Mouse (Mus musculus) intestine, embryonic 16.5 days (tissue): ENCODE measurements at regions not wholly inside any gene's neighbourhood (a gene's known extent, or its start where the extent isn't known, plus 50 kb on each side); places are given as distances from the start of the nearest gene placed in this dataset.

Experiments
- ATAC-seq: fragments of 200-750 bp; cut with Nextera tagmentation; 2 replicates; pipeline ENCODE4 v1.8.0; 2017; ENCODE audit warnings: moderate TSS enrichment, moderate library complexity
- H3K27ac ChIP-seq: fragments of 300-500 bp; sonication (generic); 2 replicates; pipeline ENCODE4 v1.5.1; 2014; ENCODE audit warnings: mild to moderate bottlenecking, low read length
- H3K27me3 ChIP-seq: fragments of 300-500 bp; sonication (generic); replicated peaks from 2 replicates; pipeline ENCODE4 v1.6.1; 2014; ENCODE audit warnings: low read length, control low read depth, mixed read lengths; ENCODE audit not compliant: control insufficient read depth, insufficient read depth
- H3K36me3 ChIP-seq: fragments of 300-500 bp; sonication (generic); 2 replicates; pipeline ENCODE4 v1.6.1; 2014; ENCODE audit warnings: low read length, control low read depth; ENCODE audit not compliant: control insufficient read depth, insufficient read depth
- H3K4me1 ChIP-seq: fragments of 300-500 bp; sonication (generic); 2 replicates; pipeline ENCODE4 v1.6.1; 2014; ENCODE audit warnings: low read length, control low read depth, mixed read lengths; ENCODE audit not compliant: control insufficient read depth, insufficient read depth
- H3K4me2 ChIP-seq: fragments of 300-500 bp; sonication (generic); 2 replicates; pipeline ENCODE4 v1.6.1; 2014; ENCODE audit warnings: low read depth, low read length, control low read depth
- H3K4me3 ChIP-seq: fragments of 300-500 bp; sonication (generic); 2 replicates; pipeline ENCODE4 v1.5.1; 2014; ENCODE audit warnings: mild to moderate bottlenecking, low read length
- H3K9ac ChIP-seq: fragments of 300-500 bp; sonication (generic); 2 replicates; pipeline ENCODE4 v1.6.1; 2014; ENCODE audit warnings: low read depth, low read length
- H3K9me3 ChIP-seq: fragments of 300-500 bp; sonication (generic); 2 replicates; pipeline ENCODE4 v1.6.1; 2016; ENCODE audit warnings: low read length, control low read depth; ENCODE audit not compliant: control insufficient read depth
- WGBS: fragments of 180-500 bp; shearing (Covaris S2); extraction: QIAGEN DNeasy Blood & Tissue Kit; methylation state at CpG from one replicate; pipeline ENCODE4 v1.1.7; 2014; 5-methylcytosine and 5-hydroxymethylcytosine counted together

DNA sequence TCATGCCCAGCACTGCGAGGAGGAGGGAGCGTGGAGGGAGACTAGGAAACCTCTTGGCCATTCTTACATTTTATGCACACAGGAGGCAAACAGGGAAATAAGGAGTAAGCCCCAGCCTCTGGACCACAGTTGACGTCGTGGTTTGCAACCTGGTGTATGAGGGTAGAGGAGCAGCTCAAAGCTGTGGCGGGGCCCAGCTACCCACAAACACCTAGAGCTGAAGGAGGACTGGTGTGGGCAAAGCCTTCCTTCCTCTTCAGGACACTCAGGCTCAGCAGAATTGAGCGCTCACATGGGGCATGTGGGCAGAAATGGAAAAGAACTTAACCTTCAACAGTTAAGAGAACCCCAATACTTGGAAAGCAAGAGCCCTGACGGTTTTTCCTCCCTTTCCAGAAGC, 113.2 kb upstream of the Klf14 start:
- Histone ChIP-seq H3K9ac (no peak overlapping the region), H3K4me2 (no peak overlapping the region), H3K27me3 (no peaks in the 10 kb centered on the region), H3K27ac (no peak overlapping the region), H3K4me1 (peaks cover 22% of the 10 kb centered on the region), H3K36me3 (no peaks in the 10 kb centered on the region), H3K9me3 (no peaks in the 10 kb centered on the region), H3K4me3 (no peak overlapping the region)
- ATAC-seq = no peak
- 90% methylated on average over 7 of the region's 7 CpGs for WGBS

- no peaks in the 10 kb centered on the region for H3K9me3 ChIP-seq
- H3K9ac ChIP-seq = no peak overlapping the region
- H3K4me3 ChIP-seq = no peak overlapping the region
- H3K36me3 ChIP-seq = no peaks in the 10 kb centered on the region
- 31% methylated on average over 5 of the region's 5 CpGs for WGBS
- H3K4me1 ChIP-seq = peaks cover 26% of the 10 kb centered on the region
- no peak overlapping the region for H3K4me2 ChIP-seq
- no peak overlapping the region for H3K27ac ChIP-seq
- no peaks in the 10 kb centered on the region for H3K27me3 ChIP-seq
- ATAC-seq = no peak
These were observed 113.7 kb upstream of the Klf14 start for GRCm38 (mm10) chr6:31072559-31072958.

GRCm38 (mm10) chr6:31073338-31073737, 114.5 kb upstream of the Klf14 start:
- Histone ChIP-seq H3K9me3 (no peaks in the 10 kb centered on the region), H3K4me1 (peaks cover 34% of the 10 kb centered on the region), H3K9ac (no peak overlapping the region), H3K27me3 (no peaks in the 10 kb centered on the region), H3K4me2 (no peak overlapping the region), H3K4me3 (no peak overlapping the region), H3K27ac (no peak overlapping the region), H3K36me3 (no peaks in the 10 kb centered on the region)
- WGBS = 76% methylated on average over 8 of the region's 8 CpGs
- no peak for ATAC-seq

DNA sequence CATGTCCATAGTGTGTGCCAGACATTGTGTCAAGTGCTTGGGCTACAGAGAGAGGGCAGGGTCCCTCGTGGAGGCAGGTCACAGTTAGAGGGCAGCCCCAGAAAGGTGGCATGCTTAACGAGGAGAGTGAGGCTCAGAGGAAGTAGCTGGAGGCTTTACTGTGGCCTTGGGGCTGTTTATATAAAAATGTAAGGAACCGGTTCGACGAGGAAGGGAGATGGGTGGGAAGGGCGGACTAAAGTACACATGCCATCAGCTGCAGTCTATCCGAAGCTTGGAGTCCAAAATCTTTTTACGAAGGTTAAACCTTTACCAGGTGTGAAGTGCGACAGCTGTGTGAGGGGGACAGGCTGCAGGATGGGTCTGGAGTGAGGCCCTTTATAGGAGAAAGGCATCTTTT, 115.5 kb upstream of the Klf14 start:
- Histone ChIP-seq H3K4me2 (no peak overlapping the region), H3K4me1 (peaks cover 38% of the 10 kb centered on the region), H3K27me3 (no peaks in the 10 kb centered on the region), H3K4me3 (no peak overlapping the region), H3K27ac (peak overlapping the region; percentile 50; the same call in 1 of the 2 replicates), H3K36me3 (no peaks in the 10 kb centered on the region), H3K9ac (no peak overlapping the region), H3K9me3 (no peaks in the 10 kb centered on the region)
- 27% methylated on average over 9 of the region's 9 CpGs for WGBS
- peak; percentile 58 for ATAC-seq

GRCm38 (mm10) chr6:31075209-31075571, 116.3 kb upstream of the Klf14 start:
- Histone ChIP-seq H3K27ac (peak overlapping the region; percentile 50; the same call in 1 of the 2 replicates), H3K4me2 (peak overlapping the region; percentile 18; the same call in 1 of the 2 replicates)

DNA sequence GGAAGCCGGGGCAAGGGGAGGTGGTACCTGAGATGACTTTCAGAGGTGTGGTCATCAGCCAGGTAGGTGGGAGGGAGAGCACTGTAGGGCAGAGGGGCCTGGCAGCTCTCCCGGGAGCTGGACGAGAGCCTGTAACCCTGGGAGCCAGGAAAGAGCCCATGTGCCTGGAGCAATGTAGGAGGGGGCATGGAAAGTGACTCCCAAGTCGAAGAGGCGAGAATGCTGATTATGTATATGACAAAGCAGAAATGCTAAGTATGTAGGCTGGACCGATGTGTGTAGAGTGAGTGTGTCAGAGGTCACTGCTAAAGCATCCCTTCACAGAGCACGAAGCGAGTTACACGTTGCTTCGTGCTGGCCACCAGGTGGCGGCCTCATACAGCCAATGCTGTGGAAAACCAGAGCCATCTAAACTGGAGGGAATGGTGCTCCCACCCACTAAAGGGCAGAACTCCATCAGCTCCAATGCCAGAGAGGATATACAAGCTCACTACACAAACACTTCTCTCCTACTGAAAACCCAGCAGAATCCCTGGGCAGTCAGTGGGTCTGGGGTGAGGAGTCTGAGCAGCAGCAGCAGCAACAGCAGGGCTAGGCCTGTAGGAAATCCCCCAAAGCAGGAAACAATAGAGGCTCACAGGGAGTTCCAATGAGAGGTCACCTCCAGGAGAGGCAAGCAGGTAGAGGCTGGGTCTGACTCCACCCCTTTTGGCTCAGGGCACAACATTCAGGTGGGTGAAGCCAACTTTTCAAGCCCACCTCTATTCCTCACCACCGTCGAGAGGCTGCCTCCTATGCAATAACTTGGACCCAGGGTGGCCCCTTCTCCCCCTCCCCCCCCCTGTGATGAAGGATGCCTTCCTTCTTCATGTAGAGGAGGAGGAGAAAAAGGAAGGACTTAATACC, 116.9 kb upstream of the Klf14 start:
- Histone ChIP-seq H3K4me3 (no peak overlapping the region), H3K4me1 (peaks cover 38% of the 10 kb centered on the region), H3K27me3 (no peaks in the 10 kb centered on the region), H3K4me2 (peak overlapping the region; percentile 18; the same call in 1 of the 2 replicates), H3K9ac (peak overlapping the region; percentile 43; the same call in 1 of the 2 replicates), H3K9me3 (no peaks in the 10 kb centered on the region), H3K27ac (0 out of 2 replicates have a peak overlapping the region, but pooled peaks have one; percentile 50), H3K36me3 (no peaks in the 10 kb centered on the region)
- peak; percentile 36 for ATAC-seq
- WGBS = 20% methylated on average over 13 of the region's 13 CpGs

More at GRCm38 (mm10) chr6:31075209-31075571, 116.3 kb upstream of the Klf14 start:
- 49% methylated on average over 2 of the region's 2 CpGs for WGBS
- Histone ChIP-seq H3K27me3 (no peaks in the 10 kb centered on the region), H3K9me3 (no peaks in the 10 kb centered on the region), H3K9ac (peak overlapping the region; percentile 43; the same call in 1 of the 2 replicates), H3K4me1 (peaks cover 38% of the 10 kb centered on the region), H3K4me3 (no peak overlapping the region), H3K36me3 (no peaks in the 10 kb centered on the region)
- ATAC-seq = no peak

GRCm38 (mm10) chr6:31076478-31076834, 117.6 kb upstream of the Klf14 start:
- ATAC-seq = no peak
- H3K4me2 ChIP-seq = no peak overlapping the region
- H3K4me1 ChIP-seq = peaks cover 38% of the 10 kb centered on the region
- WGBS = 80% methylated on average over 6 of the region's 6 CpGs
- no peak overlapping the region for H3K27ac ChIP-seq
- no peaks in the 10 kb centered on the region for H3K27me3 ChIP-seq
- no peak overlapping the region for H3K9ac ChIP-seq
- H3K4me3 ChIP-seq = no peak overlapping the region
- no peaks in the 10 kb centered on the region for H3K9me3 ChIP-seq
- H3K36me3 ChIP-seq = no peaks in the 10 kb centered on the region

DNA sequence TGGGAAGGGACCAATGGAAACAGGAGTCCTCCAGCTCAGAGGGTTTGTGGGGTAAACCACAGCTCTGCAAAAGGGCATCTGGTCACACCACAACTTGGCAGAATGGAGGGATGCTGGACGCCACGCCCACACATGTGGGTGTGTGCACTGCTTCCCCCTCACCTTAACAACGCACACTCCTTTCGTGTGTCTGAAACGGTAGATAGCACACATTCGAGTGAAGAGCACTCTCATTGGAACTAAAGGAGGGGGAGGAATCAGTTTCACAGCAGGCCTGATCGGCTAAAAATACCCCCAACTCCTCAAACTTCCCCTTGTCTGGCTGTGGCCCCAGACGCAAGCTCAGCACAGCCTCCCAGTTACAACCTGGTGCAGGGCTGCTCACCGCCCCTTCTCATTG, 118.3 kb upstream of the Klf14 start:
- WGBS = 61% methylated on average over 9 of the region's 9 CpGs
- Histone ChIP-seq H3K9me3 (no peaks in the 10 kb centered on the region), H3K27me3 (no peaks in the 10 kb centered on the region), H3K4me1 (peaks cover 38% of the 10 kb centered on the region), H3K27ac (peak overlapping the region; percentile 79), H3K4me3 (no peak overlapping the region), H3K4me2 (no peak overlapping the region), H3K36me3 (no peaks in the 10 kb centered on the region), H3K9ac (no peak overlapping the region)
- ATAC-seq = no peak

DNA sequence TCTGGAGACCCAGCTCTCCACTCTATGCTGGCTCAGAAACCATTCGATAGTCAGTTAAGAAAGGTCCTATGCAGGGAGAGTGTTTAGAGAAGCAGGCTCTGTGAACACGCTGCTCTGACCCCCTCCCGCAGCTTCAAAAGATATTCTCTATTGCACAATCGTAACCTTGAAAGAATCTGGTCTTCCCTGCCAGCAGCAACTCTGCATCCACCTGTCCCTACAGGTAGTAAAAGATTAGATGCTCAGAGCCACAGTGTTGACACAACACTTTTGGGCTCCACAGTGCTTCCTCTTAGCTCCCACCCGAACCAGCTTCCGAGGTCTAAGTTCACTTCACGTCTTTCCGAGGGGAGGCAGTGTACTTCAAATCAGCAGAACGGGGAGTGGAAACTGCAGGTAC, 118.9 kb upstream of the Klf14 start:
- H3K9ac ChIP-seq = peak overlapping the region; percentile 2; the same call in 1 of the 2 replicates
- H3K36me3 ChIP-seq = no peaks in the 10 kb centered on the region
- H3K27me3 ChIP-seq = no peaks in the 10 kb centered on the region
- no peak overlapping the region for H3K4me2 ChIP-seq
- H3K4me1 ChIP-seq = peaks cover 38% of the 10 kb centered on the region
- ATAC-seq = peak; percentile 66
- H3K27ac ChIP-seq = peak overlapping the region; percentile 79
- H3K9me3 ChIP-seq = no peaks in the 10 kb centered on the region
- WGBS = 45% methylated on average over 9 of the region's 9 CpGs
- no peak overlapping the region for H3K4me3 ChIP-seq
